Mouse (Mus musculus): Measurements from ENCODE around the gene A730061H03Rik.

The A730061H03Rik gene

DNA sequence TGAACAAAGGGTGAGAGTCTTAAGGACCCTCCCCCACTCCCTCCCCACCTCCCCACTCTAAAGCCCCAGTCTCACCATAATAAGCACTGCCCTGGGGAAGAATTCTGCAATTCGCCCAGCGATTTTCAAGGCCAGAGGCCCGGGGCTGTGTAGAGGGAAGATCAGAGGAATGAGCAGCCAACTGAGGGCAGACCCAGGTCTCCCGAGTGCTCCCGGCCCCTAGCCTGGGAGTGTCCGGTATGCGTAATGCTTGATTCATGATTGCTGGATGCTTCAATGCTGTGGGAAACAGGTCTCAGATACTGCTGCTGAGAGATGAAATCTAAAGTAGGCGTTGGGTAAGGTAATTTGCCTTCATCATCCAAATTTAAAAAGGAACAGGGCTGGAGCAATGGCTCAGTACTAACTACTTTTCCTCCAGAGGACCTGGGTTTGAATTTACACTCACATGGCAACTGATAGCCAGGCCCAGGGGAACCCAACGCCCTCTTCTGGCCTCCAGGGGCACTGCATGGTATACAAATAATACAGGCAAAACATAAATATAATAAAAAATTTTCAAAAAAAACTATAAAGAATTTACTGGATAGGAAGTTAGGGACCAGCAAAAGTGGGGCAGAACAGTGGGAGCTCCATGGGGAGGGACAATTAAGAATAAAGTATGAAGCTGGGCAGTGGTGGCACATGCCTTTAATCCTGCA is 21.9 kb upstream of the A730061H03Rik start:
- no peak for DNase-seq (ENCODE audit: low spot score)

DNA sequence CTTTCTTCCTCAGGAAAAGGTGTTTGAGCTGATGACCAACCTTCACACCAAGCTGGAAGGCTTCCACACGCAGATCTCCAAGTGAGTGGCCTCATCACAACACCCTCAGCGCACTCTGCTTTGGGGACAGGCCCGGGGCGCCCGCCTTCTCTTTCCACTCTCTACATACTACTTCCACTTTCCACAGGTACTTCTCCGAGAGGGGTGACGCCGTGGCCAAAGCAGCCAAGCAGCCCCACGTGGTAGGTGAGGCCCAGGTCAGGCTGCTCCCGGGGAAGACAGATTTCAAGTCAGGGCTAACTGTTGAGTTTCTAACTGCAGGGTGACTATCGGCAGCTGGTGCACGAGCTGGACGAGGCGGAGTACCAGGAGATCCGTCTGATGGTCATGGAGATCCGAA is 20.5 kb upstream of the A730061H03Rik start:
- no peak for DNase-seq (ENCODE audit: low spot score)

DNA sequence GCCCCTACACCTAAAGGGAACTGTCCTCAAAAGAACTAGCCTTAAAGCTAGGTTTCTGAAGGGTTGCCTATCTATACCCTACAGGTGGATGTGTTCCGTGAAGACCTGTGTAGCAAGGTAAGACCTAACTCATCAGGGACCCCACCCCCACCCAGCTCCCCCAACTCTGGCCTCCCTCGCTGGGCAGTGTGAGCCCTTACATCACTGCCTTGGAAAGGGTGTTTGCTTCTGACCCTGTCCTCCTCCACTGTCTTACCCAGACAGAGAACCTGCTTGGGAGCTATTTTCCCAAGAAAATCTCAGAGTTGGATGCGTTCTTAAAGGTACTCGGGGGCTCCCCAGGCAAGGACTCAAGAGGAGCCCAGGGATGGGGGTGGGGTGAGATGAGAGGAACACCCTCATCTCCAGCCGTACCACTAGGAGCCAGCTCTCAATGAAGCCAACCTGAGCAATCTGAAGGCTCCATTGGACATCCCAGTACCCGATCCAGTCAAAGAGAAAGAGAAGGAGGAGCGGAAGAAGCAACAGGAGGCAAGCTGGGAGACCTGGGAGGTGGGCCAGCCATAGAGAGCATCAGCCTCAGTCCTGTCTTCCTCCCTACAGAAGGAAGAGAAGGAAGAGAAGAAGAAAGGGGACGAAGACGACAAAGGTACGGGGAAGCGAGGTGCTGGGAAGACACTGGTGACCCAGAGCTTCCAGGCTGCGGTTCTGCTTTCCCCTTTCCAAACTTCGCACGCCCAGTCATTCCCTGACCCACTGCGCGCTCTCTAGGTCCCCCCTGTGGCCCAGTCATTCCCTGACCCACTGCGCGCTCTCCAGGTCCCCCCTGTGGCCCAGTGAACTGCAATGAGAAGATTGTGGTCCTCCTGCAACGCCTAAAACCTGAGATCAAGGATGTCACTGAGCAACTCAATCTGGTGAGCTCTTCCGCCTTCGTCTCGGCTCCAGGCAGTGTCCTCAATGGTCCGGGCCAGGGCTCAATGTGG is 19.6 kb upstream of the A730061H03Rik start:
- DNase-seq (ENCODE audit: low spot score), result no peak

DNA sequence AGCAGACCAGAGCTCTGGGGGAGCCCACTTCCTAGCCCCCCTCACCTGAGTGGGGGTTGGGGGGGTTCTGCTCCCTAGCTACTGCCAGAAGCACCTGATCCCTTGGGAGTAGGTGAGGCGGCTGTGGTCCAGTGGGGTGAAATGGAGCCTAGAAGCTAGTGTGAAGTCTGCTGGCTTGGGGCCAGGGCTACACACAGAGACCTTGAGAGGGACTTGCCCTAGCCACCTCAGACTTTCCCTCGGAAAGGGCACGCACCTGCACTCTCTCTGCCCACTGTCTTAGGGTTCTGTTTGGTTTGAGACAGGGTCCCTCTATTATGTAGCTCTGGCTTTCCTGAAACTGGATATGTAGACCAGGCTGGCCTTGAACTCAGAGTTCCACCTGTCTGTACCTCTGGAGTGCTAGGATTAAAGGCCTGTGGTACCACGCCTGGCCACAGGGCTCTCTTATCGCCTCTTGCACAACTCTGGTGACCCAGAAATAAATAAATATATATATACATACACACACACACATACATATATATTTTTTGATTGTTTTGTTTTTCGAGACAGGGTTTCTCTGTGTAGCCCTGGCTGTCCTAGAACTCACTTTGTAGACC is 18.6 kb upstream of the A730061H03Rik start:
- DNase-seq (ENCODE audit: low spot score), result peak; percentile 31

DNA sequence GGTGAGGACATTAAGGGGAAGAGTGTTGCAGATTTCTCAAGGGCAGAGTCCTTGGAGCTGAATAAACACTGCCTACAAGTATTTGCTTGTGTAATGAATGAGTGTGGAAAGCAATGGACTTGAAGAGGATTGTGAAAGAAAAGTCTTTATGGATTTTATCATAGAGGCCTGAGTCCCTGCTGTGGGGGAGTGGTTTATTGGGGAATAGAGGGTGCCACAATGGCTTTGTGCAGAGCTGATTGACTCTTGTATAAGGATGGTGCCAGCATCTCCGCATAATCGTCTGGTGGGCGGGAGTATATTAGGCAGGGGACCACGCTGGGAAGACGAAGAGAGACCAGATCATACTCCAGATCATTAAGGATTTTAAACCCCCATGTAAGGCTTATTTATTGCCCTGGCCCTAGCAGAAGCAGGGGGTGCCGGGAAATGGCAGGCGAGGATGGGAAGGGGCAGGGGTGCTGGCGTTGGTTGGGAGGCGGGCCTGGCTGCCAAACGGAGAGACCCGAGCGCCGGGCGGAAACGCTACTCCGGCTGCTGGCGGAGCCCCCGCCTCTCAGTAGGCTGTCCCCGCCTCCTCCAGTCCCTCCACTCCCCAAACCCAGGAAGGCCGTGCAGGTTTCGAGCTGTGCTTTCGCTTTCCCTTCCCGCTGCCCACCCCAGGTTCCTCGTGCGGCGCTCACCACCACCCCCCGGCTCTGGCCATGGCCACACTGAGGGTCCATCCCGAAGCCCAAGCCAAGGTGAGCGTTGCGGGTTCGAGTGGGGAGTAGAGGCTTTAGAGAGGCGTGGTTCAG is 17.9 kb upstream of the A730061H03Rik start, which contains the start of gene Psme1:
TSS of gene Psme1 (plus strand) at position 253 of the 797 bp plus-strand sequence.
- peak; percentile 52 for DNase-seq (ENCODE audit: low spot score)

DNA sequence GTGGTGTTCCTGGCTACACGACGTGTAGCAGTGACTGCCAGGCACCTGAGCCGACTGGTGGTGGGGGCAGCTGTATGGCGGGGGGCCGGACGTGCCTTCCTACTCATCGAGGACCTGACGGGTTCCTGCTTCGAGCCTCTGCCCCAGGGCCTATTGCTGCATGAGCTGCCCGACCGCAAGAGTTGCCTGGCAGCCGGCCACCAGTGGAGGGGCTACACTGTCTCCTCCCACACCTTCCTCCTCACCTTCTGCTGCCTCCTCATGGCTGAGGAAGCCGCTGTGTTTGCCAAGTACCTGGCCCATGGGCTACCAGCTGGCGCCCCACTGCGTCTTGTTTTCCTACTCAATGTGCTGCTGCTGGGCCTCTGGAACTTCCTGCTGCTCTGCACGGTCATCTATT is 16.2 kb upstream of the A730061H03Rik start:
- DNase-seq (ENCODE audit: low spot score), result no peak

DNA sequence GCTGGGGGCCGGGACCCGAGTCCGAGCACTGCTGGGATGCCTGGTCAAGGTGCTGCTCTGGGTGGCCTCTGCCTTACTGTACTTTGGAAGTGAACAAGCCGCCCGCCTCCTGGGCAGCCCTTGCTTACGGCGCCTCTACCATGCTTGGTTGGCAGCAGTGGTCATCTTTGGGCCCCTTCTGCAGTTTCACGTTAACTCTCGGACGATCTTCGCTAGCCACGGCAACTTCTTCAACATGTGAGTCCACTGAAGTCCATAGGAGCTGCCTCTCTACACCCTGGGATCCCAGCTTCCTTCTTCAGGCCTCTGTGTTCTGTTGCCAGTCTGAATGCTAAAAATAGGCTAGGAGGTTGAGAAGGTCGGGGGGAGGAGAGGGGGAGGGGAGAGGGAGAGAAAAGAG is 15.5 kb upstream of the A730061H03Rik start:
- no peak for DNase-seq (ENCODE audit: low spot score)

DNA sequence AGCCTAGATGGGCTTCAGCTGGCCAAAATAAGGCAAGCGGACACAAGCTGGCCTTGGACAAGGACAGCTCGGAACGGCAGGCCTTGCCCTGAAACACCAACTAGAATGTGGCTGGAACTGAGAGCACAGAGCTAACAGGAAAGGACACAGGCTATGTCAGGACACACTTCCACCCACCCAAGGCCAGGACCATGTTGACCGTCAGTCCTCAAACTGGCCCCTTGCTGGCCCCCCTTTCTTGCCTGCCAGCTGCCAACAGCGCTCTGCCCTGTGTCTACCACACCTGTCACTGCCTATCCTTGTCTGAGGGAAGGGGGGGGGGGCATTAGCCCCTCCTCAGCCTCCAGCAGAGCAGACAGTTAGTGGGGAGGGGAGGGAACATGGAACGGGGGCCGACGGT is 15.1 kb upstream of the A730061H03Rik start, which contains the start of gene Fitm1:
TSS of gene Fitm1 (plus strand) at position 316 of the 400 bp plus-strand sequence.
- DNase-seq (ENCODE audit: low spot score), result no peak

DNA sequence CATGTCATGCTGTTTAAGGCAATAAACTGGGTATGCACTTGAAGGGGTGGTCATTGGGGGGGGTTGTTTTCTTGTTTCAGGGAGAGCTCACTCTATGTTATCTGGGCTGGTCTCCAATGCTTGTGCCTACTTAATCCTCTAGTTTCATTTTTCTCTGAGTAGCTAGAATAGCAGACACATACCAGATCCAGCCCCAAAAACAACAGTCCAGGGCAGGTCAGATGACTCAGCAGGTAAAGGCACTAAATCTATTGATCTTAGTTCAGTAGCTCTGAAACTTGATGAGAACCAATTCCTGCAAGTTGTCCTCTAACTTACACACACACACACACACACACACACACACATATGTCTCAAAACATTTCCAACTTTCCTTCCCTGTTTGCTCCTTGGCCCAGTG is 11.6 kb upstream of the A730061H03Rik start:
- no peak for DNase-seq (ENCODE audit: low spot score)

DNA sequence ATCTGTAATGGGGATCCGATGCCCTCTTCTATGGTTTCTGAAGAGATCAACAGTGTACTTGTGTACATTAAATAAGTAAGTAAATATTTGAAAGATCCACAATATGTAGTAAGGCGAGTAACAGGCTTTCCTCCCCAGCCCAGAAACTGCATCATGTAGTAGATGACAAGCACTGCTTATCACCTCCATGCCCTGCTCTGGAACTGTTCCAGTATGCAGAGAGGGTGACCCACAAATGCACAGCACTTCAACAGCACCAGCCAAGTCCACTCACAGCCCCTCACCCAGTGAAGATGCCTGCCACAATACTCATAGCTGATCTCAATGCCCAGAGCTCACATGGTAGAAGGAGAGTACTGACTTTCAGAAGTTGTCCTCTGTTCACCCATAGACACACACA is 10.4 kb upstream of the A730061H03Rik start:
- no peak for DNase-seq (ENCODE audit: low spot score)

DNA sequence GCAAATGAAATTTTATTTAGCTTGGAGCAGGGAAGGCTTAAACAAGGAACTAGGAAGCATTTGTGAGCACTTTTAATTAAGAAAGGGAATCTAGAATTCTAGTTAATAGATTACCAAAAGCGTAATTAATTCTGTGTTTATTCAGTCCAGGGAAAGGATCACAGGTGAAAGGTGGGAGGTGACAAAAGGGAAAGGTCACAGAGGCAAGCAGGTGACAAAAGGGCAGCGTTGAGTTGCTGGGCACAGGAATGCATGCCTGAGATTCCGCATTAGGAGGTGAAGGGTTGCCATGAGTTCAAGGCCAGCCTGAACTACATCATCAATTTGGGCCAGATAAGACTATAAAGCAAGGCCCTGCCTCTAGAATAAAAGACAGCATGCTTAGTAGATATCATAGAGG is 7.3 kb upstream of the A730061H03Rik start:
- DNase-seq (ENCODE audit: low spot score), result no peak

DNA sequence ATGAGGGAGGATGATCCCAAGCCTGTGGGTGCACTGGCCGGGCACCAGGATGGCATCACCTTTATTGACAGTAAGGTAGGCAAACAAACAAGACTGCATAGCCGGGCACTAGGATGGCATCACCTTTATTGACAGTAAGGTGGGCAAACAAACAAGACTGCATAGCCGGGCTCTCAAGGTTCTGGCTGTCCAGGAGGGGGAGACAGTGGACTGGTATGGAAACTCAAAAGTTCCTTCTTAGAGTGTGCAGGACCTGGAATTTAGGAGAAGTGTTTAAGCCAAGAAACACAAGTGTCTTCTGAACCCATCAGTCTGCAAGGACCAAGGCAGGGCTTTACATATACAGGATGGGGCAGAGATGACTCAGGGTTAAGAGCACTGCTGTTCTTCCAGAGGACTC is 5.5 kb upstream of the A730061H03Rik start:
- DNase-seq (ENCODE audit: low spot score), result no peak

DNA sequence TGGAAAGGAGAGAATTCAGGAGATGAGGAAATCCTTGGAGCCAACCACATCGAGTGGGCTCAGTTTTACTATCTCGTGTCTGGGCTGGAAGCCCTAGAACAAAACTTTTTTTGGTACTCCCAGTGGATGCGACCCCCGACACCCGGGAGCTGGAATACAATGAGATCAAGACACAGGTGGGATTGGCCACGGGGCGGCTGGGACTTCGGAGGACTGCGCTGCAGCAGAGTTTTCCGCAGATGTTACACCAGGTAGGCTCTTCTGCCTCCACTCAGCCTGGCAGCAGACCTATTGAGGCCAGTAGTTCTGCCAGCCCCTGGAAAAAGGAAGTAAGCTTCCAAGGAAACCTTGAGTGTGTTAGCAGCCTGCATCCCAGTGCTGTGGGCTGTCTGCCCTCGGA is 3.0 kb upstream of the A730061H03Rik start:
- DNase-seq (ENCODE audit: low spot score), result no peak

DNA sequence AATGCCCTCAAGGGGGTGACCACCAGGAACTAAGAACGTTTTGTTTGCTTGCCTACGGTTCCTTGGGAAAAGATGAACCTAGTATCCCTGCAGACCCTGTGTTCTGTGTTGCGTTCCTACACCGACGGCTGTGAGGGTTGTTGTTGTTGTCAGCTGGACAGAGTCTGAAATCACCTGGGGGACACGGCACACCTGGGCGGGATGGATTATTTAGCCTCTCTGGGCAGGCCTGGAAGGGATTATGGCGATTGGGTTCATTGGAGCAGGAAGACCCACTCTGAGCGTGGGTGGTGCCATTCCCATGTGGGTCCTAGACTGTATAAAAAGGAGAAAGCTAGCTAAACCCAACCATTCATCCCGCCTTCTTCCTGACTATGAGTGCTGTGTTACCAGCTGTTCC is 1.7 kb upstream of the A730061H03Rik start:
- DNase-seq (ENCODE audit: low spot score), result no peak

DNA sequence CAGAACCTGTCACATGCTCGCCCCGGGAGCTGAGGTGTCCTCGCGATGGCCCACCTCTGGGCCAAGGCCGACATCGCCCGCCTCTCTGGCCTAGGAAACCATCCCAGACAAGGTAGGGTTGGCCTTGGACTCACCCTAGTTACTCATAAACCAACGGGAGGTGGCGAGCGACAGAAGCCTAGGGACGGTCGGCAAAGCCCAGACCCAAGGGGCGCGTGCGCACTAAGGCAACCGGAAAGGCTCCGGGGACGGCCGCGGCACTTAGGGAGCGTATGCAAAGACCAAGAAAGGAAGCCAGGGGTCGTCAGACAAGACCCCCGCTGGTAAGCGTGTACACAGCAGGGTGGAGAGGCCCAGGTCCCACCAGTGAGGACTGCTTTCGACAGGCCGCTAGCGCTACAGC is 406 bp downstream of the A730061H03Rik start, which contains the start of gene Dcaf11:
TSS of gene Dcaf11 (plus strand) at position 208 of the 403 bp plus-strand sequence.
- peak; percentile 86 for DNase-seq (ENCODE audit: low spot score)

DNA sequence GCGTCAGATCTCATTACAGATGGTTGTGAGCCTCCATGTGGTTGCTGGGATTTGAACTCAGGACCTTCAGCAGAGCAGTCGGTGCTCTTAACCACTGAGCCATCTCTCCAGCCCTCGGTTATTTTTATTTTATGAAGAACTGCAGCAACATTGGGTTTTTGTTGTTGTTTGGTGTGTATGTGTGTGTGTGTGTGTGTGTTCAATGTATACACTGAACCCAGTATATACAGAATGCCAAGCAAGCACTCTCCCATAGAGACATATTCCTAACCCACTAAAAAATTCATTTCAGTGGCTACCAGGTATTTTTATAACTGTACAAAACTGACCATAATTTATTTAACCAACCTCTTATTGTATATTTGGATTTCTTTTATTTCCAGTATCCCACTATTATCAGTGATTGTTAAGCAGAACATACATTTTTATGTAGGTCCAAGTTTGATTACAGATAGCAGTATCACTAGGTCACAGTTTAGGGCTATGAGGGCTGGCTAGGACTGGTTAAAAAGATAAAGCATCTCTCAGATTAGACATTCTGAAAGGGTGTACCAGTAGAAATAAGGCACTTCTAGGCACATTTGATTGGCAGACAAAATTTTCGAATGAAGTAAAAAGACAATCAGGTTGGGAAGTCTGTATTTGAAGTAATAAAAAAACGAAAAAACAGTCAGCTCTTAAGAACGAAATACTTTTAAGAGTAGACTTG is 1.3 kb downstream of the A730061H03Rik start:
- DNase-seq (ENCODE audit: low spot score), result no peak

DNA sequence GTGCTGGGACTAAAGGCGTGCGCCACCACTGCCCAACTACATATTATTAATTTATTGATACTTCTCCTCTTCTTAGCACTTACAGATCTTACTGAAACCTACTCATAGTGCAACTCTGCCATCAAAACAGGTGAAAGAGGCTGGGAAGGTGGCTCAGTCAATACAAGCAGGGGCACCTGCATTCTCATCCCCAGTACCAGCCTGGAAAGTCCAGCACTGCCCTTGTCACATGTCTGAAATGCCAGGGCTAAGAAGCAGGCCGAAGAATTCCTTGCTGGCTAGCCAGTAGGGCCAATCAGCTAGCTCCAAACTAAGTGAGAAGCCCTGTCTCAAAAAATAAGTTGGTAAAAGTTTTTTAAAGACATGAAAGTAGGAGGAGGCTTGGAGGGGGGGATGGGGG is 2.6 kb downstream of the A730061H03Rik start:
- no peak for DNase-seq (ENCODE audit: low spot score)

DNA sequence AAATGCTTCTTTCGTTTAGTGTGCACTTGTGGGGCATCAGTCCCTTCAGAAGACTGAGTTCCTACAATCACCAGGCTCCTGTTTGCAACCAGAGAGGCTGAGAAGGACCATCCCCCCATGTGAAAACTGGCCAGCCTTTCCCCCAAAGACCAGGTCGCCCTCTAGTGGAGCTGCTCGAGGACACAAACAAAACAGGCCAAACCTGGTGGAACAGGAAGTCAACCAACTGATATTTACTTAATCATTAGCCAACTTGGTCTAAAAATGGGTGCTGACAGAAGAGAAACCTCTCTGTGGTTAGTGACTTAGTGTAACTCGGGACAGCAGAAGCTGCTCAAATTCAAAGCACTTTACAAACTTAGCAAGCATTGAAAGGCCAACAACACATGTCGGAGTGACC is 3.2 kb downstream of the A730061H03Rik start:
- DNase-seq (ENCODE audit: low spot score), result peak; percentile 48

DNA sequence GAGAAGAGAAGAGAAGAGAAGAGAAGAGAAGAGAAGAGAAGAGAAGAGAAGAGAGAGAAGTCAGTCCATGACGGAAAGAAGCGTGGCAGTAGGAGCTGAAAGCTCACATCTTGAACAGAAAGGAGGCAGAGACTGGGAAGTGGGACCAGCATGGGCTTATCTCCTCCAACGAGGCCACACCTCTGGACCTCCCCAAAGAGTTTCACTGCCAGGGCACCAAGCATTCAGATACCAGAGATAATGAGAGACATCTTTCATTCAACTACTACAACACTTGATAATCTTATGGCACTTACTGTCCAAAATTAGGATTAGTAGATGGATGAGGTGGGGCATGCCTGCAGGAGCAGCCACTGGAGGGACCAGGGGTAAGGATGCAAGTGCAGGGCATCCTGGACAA is 4.4 kb downstream of the A730061H03Rik start:
- DNase-seq (ENCODE audit: low spot score), result no peak

DNA sequence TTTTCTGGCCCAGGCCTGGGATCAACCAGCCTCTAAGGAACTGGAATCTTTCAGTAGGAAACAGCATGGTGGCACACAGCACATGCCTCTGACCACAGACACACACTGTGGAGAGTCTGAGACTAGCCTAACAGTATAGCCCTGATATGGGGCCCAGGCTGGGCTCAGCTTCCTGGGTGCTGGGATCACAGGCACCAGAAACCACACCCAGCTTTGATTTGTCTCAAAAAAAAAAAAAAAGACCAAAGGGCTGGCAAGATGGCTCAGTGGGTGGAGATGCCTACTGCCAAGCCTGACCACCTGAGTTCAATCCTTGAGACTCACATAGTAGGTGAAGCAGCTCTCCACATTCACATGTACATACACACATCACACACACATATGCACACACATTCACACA is 5.6 kb downstream of the A730061H03Rik start:
- no peak for DNase-seq (ENCODE audit: low spot score)

DNA sequence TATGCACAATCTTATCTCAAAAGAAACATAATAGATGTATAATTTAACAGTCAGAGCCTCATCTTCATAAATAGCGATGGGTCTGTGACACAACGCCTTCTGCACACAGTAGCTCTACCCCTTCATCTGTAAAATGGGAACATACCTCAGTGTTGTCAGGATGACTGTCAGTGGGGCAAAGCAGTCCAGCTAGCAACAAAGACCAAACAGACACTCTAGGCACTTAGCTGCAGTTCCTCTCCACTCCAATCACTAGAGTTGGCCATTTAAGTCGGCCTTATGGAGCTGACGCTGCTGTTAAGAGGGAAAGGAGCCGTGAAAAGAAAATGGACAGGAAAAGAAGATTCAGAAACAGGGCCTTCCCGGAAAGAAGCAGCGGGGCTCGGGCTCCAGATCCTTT is 8.4 kb downstream of the A730061H03Rik start:
- no peak for DNase-seq (ENCODE audit: low spot score)

All from ovary, postnatal 10 days (tissue).